Mouse (Mus musculus) cerebellum, postnatal 10 days (tissue): Measurements from ENCODE around the gene Vps45.

Source experiments
- DNase-seq, 2 experiments: peaks; one replicate each; pipeline ENCODE4 v3.0.0; 2021; ENCODE audit warnings: mixed read lengths in 2 of 2

The Vps45 gene

DNA sequence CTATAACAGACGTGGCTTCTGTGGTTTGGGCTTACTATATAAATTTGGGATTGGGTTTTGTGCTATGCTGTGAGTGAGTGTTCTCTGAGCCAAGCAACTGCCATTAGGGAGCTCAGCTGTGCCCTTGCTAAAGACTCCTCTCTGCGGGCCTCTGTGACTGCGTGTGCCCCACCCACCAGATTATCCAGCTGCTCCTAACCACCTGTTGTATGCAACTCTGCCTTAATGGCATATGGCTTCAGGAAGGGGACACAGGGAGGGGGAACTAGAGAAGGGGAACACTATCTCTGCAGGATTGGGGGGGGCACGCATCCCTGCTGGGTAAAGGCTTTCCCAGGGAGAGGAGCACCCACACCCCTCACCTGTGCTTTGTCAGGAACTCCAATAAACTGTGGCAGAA is 25.2 kb downstream of the Vps45 start:
- no peak for DNase-seq

DNA sequence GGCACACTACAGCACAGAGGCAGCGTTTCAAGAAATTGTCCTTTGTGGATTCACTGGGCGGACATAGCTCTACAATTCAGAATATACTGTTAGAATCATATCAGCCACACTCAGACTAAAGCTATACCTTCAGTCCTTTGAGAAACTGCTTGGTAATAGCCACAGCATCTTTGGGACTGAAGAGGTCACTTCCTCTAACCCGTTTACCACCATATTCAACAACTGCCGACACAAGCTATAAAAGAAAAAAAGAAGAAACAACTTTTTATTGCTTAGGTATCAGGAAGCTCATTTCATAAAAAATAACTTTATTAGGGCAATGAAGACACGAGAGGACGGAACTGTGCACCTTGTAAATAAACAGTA is 25.6 kb downstream of the Vps45 start:
- DNase-seq: no peak

DNA sequence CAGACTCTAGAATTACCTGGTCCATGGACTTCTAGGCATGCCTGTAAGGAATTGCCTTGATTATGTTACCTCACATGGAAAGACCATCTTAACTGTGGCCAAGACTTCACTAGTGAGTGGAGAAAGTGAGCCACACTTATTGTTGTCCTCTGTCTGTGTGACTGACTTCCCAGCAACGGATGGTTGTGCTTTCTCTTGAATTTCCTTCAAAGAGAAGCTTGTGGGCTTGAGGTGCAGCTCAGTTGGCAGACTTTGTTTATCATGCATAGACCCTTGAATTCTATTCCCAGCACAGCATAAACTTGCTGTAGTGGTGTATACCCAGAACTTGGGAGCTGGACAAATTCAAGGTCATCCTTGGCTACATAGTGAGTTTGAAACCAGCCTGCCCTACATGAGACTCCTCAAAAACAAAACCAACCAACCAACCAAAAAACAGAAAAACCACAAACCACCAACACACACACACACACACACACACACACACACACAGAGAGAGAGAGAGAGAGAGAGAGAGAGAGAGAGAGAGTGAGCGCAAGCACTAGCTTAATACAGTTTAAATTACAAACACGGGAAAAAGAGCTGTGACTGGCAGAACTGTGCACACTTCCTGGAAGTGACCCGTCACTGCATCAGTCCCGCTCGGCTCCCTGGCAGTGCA is 26.1 kb downstream of the Vps45 start:
- DNase-seq: no peak

DNA sequence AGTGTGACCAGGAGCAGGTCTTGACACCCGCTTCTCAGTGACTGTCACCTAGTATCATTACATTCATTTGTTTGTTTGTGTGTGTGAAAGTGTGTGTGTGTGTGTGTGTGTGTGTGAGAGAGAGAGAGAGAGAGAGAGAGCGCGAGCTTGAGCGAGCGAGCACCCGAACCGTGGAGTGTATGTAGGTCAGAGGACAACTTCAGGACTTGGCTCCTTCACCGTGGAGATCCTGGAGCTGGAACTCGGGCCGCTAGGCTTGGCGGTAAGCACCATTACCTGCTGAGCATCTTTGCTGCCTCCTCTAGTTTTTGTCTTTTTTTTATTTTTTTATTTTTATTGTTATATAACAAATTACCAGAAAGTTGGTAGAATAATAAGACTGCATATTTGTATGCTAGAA is 28.5 kb downstream of the Vps45 start:
- DNase-seq: peak; percentile 48 to 51

DNA sequence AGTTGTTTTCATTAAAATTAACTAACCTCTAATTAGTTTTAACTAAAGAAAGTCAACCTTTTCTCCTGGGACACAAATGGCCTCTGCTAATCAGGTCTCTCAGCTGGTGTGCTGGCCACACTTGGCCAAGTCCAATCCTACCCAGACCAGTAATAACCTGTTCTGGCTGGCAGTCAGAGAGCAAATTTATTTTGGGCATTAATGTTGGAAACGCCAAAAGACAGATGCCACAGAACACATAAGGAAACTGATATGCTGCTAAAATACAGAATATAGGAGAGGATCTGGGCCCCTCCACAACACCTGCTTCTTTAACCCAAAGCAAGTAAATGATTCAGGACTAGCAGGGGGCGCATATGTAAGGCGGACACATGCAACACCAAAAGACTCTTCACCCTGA is 28.9 kb downstream of the Vps45 start:
- peak; percentile 54 to 68 for DNase-seq

DNA sequence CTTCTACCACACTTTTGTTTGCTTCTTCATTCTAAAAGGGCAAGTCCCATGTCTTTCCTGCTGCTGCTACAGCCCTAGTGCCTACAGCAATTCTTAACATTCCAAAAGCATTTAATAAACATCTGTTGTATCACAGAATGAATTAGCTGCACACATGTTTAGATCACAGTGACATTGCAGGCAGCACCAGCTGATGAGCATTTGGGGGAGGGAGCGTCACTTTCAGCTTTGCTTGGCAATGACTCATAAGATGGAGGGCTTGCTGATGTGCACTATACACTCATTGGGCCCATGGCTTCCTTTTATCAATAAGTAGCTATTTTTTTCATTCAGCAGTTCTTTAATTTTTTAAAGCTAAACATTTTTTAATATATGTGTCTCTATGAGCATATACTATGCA is 30.4 kb downstream of the Vps45 start:
- no peak for DNase-seq

DNA sequence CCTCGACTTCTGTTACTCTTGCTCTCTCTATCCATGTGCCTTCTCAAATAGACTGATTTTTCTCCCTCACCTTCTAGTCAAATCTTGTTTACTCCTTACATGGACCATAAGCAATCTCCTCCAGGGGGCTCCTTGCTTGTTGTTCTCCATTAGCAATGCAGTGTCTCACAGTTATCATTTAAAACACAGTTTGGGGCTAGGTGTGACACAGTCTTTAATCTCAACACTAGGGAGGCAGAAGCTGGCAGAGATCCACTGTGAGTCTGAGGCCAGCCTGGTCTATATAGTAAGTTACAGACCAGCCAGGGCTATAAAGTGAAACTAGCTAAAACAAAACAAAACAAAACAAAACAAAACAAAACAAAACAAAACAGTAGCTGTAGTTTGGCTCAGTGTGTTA is 31.1 kb downstream of the Vps45 start:
- DNase-seq: no peak

DNA sequence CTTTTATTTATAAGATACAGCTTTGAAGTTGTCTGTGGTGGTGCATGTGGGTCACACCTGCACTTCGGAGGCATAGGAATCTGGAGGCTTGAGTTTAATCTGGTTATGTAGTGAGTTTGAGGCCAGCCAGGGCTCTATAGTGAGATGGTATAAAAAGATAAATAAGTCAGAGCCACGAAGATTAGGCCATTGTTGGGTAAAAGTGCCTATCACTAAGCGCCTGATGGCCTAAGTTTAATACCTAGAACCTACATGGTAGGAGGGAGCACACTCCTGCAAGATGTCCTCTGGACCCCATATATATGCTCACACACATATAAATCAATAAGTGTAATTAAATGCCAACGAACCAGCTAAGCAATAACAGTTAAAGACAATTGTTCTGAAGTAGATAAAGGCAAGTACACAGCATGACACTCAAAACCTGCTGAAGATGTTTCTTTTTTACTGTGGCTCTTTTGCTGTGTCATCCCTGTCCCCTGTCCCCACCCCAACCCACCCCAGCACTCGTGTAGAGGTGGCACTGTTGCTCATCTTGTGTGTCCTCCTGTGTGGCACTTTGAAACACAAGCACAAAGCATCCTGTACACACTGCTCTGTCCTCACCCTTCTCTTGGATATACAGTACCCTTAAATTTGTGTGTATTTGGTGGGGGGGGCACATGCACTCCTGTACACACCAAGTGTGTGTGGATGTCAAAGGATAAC is 36.7 kb downstream of the Vps45 start:
- DNase-seq: no peak

DNA sequence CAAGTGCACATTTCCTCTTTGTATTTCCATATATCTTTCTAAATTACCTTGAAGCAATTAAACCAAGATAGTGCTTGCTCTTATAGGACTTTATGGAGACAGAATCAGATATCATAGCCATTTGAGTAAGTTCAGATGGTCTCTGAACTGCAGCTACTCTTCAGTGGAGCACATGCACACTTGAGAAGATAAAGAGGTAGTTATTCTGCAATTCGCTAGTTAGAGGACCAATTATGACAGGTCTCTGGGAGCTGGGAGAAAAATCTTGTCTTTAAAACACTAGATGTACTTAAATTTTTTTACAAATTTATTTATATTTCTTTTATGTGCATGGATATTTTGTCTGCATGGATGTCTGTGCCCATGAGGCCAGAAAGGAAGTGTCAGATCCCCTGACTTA is 37.5 kb downstream of the Vps45 start:
- DNase-seq: no peak

DNA sequence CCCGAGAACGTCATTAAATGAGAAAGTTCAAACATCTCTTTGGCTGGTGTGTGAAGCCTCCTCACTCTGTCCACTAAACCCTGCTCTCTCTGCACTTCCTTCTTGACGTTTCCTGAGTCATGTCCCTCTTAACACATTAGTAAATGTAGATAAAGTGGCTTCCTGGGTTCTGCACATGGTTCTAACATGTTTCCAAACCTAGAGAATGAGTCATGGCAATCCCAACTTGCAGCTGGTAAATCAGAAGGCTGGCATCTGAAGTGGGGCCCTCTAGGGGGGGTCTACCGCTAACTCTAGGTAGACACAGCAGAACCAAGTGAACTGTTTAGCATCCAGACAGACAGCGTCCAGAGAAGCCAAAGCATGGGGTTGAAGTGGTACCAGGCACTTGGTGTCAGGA is 40.8 kb downstream of the Vps45 start:
- no peak for DNase-seq

DNA sequence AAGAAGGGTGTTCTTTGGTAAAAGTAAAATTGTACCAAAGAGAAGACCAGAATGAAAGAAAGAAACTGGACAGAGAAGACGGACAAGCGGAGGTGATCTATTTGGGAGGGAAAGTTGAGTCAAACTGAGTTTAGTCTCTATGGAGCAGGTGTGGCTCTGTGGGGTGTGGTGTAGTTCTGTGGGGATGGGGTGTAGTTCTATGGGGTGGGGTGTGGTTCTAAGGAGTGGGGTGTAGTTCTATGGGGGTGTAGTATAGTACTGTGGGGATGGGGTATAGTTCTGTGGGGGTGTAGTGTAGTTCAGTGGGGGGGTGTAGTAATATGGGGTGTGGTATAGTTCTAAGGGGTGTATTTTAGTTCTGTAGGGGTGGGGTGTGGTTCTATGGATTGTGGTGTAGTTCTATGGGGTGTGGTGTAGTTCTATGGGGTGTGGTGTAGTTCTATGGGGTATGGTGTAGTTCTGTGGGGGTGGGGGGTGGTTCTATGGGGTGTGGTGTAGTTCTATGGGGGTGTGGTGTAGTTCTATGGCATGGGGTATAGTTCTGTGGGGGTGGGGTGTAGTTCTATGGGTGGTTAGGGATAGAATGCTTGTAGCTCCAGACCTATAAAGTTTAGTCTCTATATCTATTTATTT is 41.9 kb downstream of the Vps45 start:
- no peak for DNase-seq

DNA sequence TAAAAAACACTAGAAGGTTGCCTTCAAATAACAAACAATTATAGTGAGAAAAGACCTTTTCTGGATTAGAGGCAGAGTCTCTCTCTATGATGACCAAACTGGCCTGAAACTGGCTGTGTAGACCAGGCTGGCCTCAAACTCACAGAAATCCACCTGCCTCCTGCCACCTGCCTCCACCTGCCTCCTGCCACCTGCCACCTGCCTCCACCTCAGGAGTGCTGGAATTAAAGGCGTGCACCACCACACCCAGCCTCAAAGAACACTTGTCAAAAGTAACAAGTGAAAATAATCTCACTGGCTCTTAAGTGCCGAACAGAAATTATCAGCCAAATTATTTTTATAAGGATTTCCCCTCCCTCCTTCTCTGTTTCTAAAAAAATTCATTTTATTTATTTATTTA is 42.6 kb downstream of the Vps45 start:
- DNase-seq: no peak

DNA sequence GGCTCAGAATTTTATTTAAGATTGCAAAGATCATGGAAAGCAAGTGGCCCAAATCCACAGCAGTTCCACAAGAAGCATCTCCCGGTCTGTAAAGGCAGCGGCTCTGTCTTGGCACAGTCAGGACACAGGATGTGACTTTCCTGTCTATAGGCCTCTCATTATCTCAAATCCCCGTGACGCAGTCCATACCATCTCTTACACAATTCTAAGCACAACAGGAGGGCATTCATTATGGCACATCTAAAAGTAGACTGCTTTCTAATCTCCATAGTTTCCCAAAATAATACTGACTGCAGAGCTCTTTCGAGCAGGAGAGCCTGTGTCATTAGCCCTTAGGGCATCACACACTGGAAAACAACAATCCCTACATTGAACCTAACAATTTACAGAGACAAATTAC is 45.5 kb downstream of the Vps45 start:
- DNase-seq: no peak

DNA sequence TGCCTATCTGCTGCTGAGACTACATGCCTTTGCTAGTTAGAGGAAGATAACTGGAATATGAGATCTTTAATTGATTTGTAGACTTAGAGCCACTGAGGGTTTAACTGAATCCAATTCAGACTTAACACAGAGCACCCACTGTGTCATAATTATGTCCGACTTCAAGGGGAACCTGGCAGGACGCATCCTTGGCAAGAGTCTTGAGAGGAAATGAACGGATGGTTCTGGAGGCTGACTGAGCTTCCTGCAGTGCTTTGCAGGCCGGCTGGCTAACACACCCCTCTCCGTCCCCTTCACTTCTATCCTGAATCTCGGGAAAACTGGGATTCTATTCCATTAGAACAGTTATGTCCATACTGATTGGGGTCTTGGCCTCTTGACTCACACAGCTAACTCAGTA is 49.8 kb downstream of the Vps45 start:
- no peak for DNase-seq

DNA sequence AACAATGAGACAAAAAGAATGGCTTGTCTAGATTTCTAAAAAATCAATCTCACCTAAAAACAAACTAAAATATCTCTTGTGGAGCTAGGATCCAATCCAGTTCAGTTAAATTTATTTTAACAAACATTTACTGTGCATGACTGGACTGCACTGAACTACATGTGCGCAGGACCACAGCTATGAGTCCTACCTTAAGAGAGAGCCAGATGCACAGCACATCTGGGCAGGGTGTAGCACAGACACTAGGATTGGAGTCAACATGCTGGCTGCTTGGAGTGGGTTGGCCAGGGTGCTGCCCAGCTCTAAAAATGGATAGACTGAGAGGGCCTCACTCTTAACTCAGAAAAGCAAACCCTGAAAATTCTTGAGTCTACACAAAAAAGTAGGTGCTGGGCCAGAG is 56.7 kb downstream of the Vps45 start:
- DNase-seq: no peak

DNA sequence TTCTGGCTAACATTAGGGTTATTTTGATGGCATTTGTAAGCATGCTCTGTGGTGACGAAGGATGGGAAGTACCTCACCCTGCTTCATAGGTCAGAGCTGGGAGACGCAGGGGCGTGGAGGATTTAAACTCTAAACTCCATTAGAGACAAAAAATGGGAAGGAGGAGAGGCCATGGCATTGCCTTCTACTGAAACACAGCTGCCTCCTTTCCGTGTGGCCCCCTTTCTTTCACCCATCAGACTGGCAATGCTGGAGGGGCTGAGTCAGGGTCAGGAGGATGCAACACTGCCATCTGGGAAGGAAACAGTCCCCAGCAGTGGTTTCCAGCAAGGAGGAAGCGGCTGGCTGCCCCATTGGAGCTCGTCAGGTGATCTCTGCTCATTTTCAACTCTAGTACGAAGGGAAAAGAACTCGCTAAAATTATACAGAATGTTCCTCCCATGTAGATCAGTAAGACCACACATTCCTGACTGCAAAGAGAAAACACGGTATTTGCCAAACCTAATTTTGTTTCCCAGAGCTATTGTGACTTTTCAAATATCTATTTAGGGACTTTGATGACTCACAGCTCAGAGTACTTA is 57.3 kb downstream of the Vps45 start:
- DNase-seq: no peak

DNA sequence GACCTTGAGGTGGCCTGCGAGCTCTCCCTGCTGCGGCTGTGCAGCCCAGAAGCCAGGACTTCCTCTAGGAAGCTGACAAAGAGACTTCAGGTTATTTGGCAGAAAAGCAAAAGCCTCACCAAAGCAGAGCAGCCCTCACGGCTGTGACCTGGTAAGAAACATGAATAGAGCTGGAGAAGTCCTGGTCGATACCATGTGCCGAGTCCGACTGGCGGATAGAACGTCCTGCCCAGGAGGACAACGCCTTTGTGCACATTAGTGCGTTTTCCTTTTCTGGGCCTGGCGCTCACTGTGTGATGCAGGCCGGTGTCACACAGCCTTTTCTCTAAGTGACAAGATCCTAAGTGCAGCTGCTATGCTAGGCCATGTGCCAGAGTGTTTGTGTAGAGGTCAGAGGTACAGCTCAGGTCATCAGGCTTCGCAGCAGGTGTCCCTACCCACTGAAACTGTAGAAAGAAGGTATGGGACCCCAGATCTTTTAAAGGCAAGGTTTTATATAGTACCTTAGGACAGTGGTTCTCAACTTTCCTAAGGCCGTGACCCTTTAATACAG is 58.1 kb downstream of the Vps45 start:
- DNase-seq: no peak

DNA sequence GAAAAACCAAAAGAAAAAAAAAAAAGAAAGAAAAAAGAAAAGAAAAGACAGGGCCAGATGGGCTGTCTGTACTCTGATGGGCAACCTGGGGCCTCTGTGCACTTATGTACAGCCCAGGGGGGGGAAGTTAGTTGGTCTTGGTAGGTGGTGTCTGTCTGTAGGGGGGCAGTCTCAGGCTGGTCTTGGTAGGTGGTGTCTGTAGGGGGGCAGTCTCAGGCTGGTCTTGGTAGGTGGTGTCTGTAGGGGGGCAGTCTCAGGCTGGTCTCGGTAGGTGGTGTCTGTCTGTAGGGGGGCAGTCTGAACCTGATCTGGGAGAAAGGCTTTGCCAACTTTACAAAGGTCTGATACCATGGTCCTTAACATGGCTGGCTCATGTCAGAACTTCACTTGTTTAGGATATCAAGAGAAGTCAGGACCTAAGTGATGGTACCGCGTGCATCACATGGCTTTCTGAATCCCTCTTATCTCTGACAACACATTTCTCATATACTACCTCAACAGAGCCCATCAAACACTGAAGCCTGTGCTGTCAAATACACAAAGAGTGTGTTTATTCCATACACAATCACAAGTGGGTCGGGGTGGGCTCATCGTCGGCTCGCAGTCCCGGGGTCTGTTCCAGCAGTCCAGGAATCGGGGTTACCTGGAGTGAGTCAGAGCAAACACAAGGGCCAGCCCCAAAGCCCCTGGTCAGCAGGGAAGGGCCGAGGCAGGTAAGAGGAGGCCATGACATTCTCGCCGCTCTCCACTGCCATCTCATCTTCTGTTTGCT is 58.8 kb downstream of the Vps45 start:
- DNase-seq: no peak

DNA sequence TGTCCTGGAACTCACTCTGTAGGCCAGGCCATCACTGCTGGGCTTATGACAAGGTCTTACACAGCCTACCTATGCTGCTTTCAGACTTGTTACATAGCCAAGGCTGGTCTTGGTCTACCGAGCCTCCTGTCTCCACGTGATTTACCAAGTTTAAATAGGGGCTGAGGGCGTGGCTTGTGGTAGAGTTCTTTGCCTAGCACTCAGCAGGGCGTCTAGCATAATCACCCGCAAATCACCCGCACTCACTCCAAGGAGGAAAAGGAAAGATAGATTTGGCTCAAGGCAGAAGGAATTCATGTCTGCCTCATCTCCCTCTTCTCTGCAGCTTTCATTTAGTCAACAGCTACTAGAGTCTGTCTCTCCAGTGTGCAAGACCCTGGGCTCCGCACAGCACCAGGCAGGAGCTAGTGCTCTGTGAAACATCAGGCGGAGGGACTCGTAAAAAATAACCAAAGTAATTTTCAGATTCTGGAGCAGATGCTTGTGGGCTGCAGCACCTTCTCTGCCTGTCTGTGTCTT is 61.0 kb downstream of the Vps45 start:
- no peak for DNase-seq

DNA sequence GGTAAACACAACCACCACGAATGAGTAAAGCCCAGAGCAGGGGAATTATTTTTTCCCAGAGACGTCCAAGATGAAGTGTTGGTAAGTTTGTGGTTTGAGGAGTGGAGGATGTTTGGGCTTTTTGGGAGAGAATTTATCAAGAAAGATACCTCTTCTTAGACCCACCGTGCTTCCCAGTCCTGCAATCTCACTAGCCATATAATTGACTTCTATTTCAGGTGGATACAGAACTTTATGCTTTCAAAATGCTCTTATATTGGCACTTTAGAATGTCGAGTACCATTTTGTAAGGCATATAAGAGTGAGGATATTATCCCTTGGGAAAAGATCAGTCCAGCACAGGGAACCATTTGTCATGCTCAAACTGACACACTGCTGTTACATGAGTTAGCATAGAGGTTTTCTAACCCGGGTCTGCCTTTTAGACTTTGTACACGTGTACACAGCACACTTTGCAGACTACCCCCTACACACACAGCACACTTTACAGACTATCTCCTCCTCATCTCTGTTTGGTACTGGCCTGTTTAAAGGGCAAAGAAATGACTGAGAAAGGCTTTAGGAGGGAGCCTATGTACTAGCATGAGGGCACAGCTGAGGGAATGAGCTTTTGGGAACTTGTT is 61.7 kb downstream of the Vps45 start:
- no peak for DNase-seq

DNA sequence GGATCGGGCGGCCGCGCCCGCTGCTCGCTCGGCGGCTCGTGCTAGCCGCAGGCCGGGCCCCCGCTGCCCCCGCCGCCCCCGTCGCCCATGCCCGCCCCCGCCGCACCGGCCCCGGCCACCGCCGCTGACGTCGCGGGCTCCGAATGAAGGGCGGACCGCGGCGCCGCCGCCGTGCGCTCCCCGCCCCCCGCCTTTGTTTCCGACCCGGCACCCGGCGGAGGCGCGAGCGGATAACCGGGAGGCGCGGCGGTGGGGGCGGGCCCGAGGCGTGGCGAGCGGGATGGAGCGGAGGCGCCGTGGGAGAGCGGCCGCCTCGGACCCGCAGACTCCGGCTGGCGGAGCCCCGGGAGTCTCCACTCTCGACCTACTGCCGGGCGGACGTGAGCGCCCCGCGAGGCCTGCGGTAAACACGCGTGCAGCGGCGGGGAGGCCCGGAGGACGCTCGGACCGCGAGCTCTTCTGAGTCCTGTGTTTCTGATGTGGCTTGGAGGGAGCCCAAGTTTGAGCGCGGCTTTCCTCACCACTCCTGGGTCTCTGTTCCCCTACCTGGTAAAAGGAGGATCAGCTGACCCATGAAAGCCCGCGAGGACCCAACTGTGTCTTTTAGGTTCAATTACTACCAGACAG is 62.4 kb downstream of the Vps45 start, which contains the start of gene Plekho1:
Gene Plekho1, minus strand, starts transcription at position 200 of the 627 bp plus-strand sequence.
- DNase-seq: peak; percentile 81 to 86
